30 mouse cellular contexts compared by ENCODE assay signal in the genomic region with DNA sequence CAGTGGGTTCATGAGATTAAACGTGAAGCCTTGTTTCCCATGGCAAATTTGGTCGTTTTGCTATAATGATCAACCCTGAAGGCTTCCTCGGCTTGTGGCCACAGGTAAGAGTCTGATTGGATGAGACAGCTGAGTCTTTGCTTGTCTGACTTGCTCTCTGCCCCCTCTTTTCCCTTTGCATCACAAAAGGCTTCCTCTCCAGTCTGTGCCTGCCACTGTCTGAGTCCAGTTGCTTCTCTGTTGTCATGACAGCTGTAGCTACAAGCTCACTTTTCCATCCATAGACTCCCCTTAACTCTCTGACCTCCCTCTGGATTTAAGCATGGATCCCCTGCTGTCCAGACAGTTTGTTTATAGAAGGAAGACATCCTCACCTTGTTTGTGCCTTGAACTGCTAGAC.
DNase-seq lines count a peak whose midpoint lies in the region; ATAC-seq and TF ChIP-seq lines count a peak whose summit lies in the region.
"Had no signal": no experiment of that assay in that cellular context is flagged by ENCODE, and none has a peak within 500 bp of the region (broad histone marks: within the 10 kb centered on the region; RNA-seq: fewer than 3 reads in every experiment).

No protein-coding gene starts in this region.

- H3K9me3 ChIP-seq in midbrain, embryonic 11.5 days (ENCODE audit: control insufficient read depth, low read length), result no peaks in the 10 kb centered on the region
- H3K9me3 ChIP-seq in midbrain, embryonic 15.5 days, result no peaks in the 10 kb centered on the region
- no peaks in the 10 kb centered on the region for H3K9me3 ChIP-seq in ES-E14 (ENCODE audit: control insufficient read depth, insufficient read depth, low read depth, low read length)
- H3K9me3 ChIP-seq: embryonic facial prominence, embryonic 12.5 days; heart, embryonic 10.5 days; heart, embryonic 15.5 days; hindbrain, embryonic 13.5 days had no signal

- H3K4me1 ChIP-seq in midbrain, embryonic 11.5 days (ENCODE audit: control insufficient read depth, insufficient read depth, low read length), result no peaks in the 10 kb centered on the region; the same call in 1 of the 2 replicates
- H3K4me1 ChIP-seq in midbrain, embryonic 15.5 days, result no peaks in the 10 kb centered on the region
- H3K4me1 ChIP-seq in ES-E14 (ENCODE audit: control insufficient read depth in 2 of 2, insufficient read depth in 2 of 2, low read length in 2 of 2, poor library complexity in 1 of 2), result peaks cover 0 to 2% of the 10 kb centered on the region in 2 experiments; a peak in 1 of 4 replicates
- H3K4me1 ChIP-seq: embryonic facial prominence, embryonic 12.5 days; heart, embryonic 10.5 days; heart, embryonic 15.5 days had no signal

- H3K4me3 ChIP-seq in midbrain, embryonic 11.5 days (ENCODE audit: low read depth, low read length), result no peak overlapping the region
- H3K4me3 ChIP-seq in midbrain, embryonic 15.5 days, result no peak overlapping the region
- no peak overlapping the region for H3K4me3 ChIP-seq in ES-E14 (ENCODE audit: insufficient read depth in 1 of 2, low read depth in 1 of 2, low read length in 2 of 2, poor library complexity in 1 of 2, severe bottlenecking in 1 of 2)
- H3K4me3 ChIP-seq: embryonic facial prominence, embryonic 12.5 days; heart, embryonic 10.5 days; heart, embryonic 15.5 days; hindbrain, embryonic 13.5 days had no signal

- no peak overlapping the region for H3K27ac ChIP-seq in midbrain, embryonic 11.5 days (ENCODE audit: low read depth, low read length)
- no peak overlapping the region for H3K27ac ChIP-seq in midbrain, embryonic 15.5 days
- H3K27ac ChIP-seq in ES-E14 (ENCODE audit: insufficient read depth, low read depth, low read length, poor library complexity, severe bottlenecking), result no peak overlapping the region
- H3K27ac ChIP-seq: embryonic facial prominence, embryonic 12.5 days; heart, embryonic 10.5 days; heart, embryonic 15.5 days; hindbrain, embryonic 13.5 days; liver, embryonic 14.5 days; macrophage had no signal

- H3K9ac ChIP-seq in midbrain, embryonic 11.5 days (ENCODE audit: low read length), result no peak overlapping the region
- no peak overlapping the region for H3K9ac ChIP-seq in midbrain, embryonic 15.5 days
- no peak overlapping the region for H3K9ac ChIP-seq in ES-E14 (ENCODE audit: insufficient read depth, low read depth, low read length, poor library complexity, severe bottlenecking)
- H3K9ac ChIP-seq: embryonic facial prominence, embryonic 12.5 days; heart, embryonic 15.5 days; hindbrain, embryonic 13.5 days; liver, embryonic 14.5 days had no signal

- WGBS in midbrain, embryonic 11.5 days, result 20% methylated on average over 3 of the region's 3 CpGs
- 20% methylated on average over 3 of the region's 3 CpGs for WGBS in midbrain, embryonic 15.5 days

- DNase-seq in midbrain, embryonic 11.5 days (ENCODE audit: low spot score, missing footprints), result no peak
- DNase-seq in ES-E14 (ENCODE audit: low read depth, low spot score), result peak; percentile 34
- DNase-seq in embryo, embryonic 10.5 days (ENCODE audit: low spot score), result peak; percentile 19
- DNase-seq in urinary bladder, adult 18-20 months (ENCODE audit: low spot score in 2 of 2), result no peak
- DNase-seq in gastrocnemius, adult 18-20 months (ENCODE audit: low spot score), result no peak
- DNase-seq: adrenal gland, adult 2 months; adrenal gland, postnatal 36 days; cerebellum, adult 11 months; cerebellum, postnatal 10 days; gastrocnemius, postnatal 25 days; heart, adult 11 months; kidney, adult 8-10 months; kidney, postnatal 14 days; layer of hippocampus, adult 9-11 months; liver; lung, adult 2 months; lung, postnatal 10 days; thymus, adult 2 months; thymus, postnatal 36 days had no signal

- in situ Hi-C loops in ES-E14 (cut with MboI; ENCODE audit: low sequenced_read_pairs in 2 of 2, unreplicated experiment in 2 of 2), result no loop called here

- ATAC-seq in midbrain, embryonic 11.5 days (ENCODE audit: low FRiP score), result peak; percentile 75
- ATAC-seq in midbrain, embryonic 15.5 days (replicated peaks), result no peak
- ATAC-seq in activated CD4-positive, CD25-positive, alpha-beta regulatory T cell, adult 4 months, result no peak
- ATAC-seq: forebrain, embryonic 14.5 days; intestine, embryonic 16.5 days; Patski had no signal

- H3K36me3 ChIP-seq in midbrain, embryonic 11.5 days (ENCODE audit: control insufficient read depth, insufficient read depth, low read length), result no peaks in the 10 kb centered on the region
- H3K36me3 ChIP-seq in midbrain, embryonic 15.5 days (replicated peaks), result no peaks in the 10 kb centered on the region
- no peaks in the 10 kb centered on the region for H3K36me3 ChIP-seq in ES-E14 (ENCODE audit: control insufficient read depth, insufficient read depth, low read length, poor library complexity, severe bottlenecking)
- H3K36me3 ChIP-seq: embryonic facial prominence, embryonic 12.5 days; heart, embryonic 10.5 days; heart, embryonic 15.5 days; hindbrain, embryonic 13.5 days had no signal

- no peaks in the 10 kb centered on the region for H3K27me3 ChIP-seq in midbrain, embryonic 11.5 days (ENCODE audit: control insufficient read depth, insufficient read depth, low read length)
- H3K27me3 ChIP-seq in midbrain, embryonic 15.5 days (replicated peaks), result no peaks in the 10 kb centered on the region
- H3K27me3 ChIP-seq: embryonic facial prominence, embryonic 12.5 days; heart, embryonic 15.5 days; hindbrain, embryonic 13.5 days had no signal

- no peak overlapping the region for H3K4me2 ChIP-seq in midbrain, embryonic 11.5 days
- H3K4me2 ChIP-seq in midbrain, embryonic 15.5 days, result no peak overlapping the region
- H3K4me2 ChIP-seq: embryonic facial prominence, embryonic 12.5 days; heart, embryonic 15.5 days; hindbrain, embryonic 13.5 days had no signal

TF ChIP-seq in ES-E14, 5 proteins besides CTCF, POLR2A, EP300 and RAD21:
- TF ChIP-seq HCFC1 (IDR thresholded peaks at IDR 0.05; ENCODE audit: borderline replicate concordance, insufficient read depth, low read length), result no peak
- TF ChIP-seq ZNF384 (IDR thresholded peaks at IDR 0.05; ENCODE audit: low read depth, low read length), result no peak
- no peak for TF ChIP-seq ZC3H11A (IDR thresholded peaks at IDR 0.05; ENCODE audit: borderline replicate concordance, low read depth, low read length)
- no peak for TF ChIP-seq CHD2 (IDR thresholded peaks at IDR 0.05; ENCODE audit: low read depth, low read length)
- no peak for TF ChIP-seq MAFK (IDR thresholded peaks at IDR 0.05; ENCODE audit: insufficient read depth, low read depth, low read length)

Comparison
In these comparisons a context has a peak if more than half of its experiments do, and no peak if none do; other contexts are left out.
1. DNase-seq: peak in ES-E14 (single experiment) and embryo, embryonic 10.5 days (single experiment); none in midbrain, embryonic 11.5 days (single experiment), urinary bladder, adult 18-20 months (0 of 2) and gastrocnemius, adult 18-20 months (single experiment).